Mouse (Mus musculus): ENCODE measurements around the gene Lrmda.

DNA sequence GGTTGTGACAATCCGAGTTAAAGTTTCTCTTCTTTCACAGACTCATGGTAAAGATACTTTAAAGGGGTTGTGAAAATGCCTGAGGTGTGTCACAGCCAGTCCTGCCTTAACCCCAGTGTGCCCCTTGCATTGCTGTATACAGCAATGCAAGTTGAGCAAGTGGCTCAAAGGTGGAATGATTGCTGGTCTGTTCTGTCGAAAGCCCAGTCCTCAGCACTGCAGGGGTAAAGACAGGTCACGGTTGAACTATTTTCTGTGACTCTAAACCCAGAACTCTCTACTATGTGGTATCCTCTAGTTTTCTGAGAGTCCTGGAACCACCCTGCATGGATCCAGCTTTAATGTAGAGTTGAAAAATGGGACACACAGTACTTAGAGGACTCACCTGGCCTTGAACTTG is 87.3 kb downstream of the Lrmda start:
- TF ChIP-seq CTCF (IDR thresholded peaks at IDR 0.05; ENCODE audit: borderline replicate concordance, insufficient read depth, low read length) (no peak), POLR2A (IDR thresholded peaks at IDR 0.05; ENCODE audit: low read depth, low read length) (no peak)
